Mouse (Mus musculus) urinary bladder, postnatal 14 days (tissue): Measurements from ENCODE around the gene Slc38a4.

ENCODE experiments used
- DNase-seq: peaks from one replicate; pipeline ENCODE4 v3.0.0; 2021; ENCODE audit warnings: low spot score

Gene Slc38a4

GRCm38 (mm10) chr15:97054131-97054530 lies 1.6 kb downstream of the Slc38a4 start:
- no peak for DNase-seq

DNA sequence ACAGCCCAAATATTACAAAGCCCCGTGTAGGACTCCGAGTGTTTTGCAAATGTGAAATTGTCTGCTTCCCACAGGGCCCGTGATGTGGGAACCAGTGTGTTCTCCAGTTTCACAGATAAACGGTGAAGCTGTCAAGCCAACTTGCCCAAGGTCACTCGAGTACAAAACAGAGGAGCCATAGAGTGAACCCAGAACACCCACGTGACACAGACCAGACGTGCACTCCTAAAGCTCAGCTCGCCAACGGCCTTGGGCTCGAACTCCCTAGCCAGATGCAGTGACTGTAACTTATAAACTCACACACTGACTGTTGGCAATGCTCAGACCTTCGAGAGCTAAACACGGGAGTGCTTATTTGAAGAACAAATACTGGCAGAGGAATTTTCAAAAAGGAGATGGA lies 5.3 kb downstream of the Slc38a4 start:
- DNase-seq, result no peak

DNA sequence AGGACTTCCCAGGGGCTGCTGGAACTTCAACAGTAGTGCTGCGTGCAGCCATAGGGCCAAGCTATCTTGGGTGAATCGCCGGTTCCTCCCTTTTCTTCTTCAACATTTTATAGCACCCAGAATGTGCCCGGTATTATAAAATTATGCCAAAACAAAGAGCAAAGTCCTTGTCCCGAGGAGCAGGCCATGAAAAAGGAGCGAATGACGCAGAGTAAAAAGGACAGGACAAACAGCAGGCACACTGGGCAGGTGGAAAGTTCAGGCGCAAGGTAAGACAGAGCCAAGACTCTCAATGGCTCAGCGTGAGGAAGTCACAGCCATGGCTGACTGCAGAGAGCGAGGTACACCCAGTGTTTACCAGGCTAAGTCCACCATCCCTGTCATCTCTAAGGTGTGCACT lies 5.7 kb downstream of the Slc38a4 start:
- DNase-seq, result no peak

DNA sequence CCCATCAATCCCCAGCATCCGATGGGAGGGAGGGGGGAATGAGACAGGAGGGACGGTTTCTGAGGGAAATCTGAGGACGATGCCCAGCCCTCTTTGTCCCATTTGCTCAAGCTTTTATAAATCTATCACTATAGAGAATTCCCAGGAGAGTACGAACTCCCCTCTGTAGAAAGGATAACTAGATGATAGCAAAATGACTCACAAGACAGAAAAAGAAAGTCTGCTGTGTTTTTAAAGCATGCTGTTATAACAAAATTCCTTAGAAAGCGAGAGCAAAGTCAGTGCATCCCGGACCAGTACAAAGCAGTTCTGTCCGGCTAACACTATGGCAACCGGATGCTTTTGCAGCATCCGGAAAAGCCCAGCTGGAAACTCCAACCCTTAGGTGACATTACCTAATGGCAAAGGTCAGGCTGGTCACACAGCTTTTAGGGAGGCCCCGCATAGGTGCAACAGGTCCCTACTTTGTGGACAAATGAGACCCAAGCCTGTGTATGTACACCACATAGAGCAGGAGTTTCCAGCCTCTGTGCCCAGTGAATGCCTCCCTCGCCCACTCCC lies 6.4 kb downstream of the Slc38a4 start:
- DNase-seq, result no peak

DNA sequence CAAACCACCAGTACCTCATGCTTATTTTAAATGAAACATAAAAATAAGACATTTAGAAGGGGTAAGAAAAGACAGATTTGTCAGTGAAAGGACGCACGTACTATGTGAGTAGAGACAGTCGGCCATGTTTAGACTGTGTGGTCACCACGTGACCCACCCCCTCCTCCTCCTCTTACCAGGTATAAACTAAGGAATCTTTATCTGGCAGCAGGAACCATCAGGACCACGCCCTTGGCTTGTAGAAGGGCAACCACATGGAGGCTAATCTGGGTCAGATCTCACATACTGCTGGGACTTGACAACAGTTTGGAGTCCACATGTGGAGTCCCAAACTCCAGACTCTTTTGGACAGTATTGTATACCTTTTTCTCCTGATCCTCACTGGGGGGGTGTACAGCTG lies 7.5 kb downstream of the Slc38a4 start:
- DNase-seq, result no peak

DNA sequence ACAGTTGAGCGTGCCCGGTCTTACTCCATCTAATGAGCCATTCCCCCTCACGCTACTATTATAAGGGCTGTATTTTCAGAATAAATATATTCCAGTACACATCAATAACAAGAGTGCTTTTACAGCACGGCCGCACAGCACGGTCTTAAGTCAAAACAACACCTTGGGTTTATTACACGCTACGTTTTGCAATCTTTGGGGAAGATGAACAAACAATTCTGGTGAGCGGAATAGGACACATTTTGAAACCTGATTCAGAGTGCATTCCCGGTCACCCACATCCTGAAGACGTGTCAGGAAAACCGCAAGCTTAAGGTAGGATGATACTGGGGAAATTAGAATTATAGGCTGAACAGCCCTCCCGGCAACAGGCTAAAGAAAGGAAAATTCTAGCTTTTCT lies 11.8 kb downstream of the Slc38a4 start:
- DNase-seq, result no peak

GRCm38 (mm10) chr15:97042001-97042491 lies 13.7 kb downstream of the Slc38a4 start:
- DNase-seq, result no peak

DNA sequence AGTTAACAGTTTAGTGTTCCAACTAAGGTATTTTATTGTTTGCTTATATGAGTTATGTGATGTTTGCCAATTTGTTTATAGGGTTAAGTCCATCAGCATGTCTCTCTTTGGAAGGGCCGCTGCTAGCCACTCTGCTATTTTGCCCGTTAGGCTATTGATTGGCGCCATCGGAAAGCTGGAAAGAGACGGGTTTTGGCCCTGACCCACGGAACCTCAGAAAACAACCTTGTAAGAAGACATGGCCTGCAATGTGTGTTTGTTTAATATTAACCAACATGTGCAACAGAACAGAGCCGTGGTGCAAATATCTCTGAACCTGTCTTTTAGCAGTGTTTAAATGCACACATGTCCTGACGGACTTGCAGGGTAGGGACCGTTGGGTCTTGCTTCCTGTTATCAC lies 14.6 kb downstream of the Slc38a4 start:
- no peak for DNase-seq

DNA sequence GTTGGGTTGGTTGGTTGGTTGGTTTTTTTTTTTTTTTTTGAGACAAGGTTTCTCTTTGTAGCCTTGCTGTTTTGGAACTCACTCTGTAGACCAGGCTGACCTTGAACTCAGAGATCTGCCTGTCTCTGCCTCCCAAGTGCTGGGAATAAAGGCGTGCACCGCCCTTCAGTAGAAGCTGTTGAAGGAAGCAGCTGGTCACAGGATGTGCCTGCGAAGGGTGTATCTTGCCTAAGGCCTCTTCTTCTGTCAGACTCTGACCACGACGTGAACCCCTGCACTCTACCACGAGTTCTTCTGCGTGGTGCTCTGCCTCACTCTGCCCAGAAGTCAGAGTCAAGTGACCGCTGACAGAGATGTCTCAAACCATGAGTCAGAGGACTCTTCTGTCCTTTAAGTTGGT lies 18.0 kb downstream of the Slc38a4 start:
- no peak for DNase-seq

DNA sequence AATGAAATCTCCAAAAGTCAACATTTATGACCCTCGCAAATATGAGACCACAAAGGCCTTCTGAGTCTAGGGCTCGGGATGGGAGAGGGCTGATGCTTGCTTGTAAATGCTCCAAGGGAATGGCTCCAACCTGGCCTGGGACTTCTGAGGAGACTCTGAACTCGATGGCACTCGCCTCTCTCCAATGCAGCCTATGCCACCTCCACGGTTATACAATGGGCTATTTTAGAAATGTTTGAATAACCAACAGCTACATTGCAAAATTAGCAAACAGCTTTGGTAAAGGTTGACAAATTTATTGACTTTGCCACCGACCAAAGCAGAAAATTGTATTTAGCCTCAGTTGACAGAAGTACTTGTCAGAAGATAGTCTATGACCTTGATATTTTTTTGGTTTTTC lies 19.9 kb downstream of the Slc38a4 start:
- no peak for DNase-seq

GRCm38 (mm10) chr15:97033485-97033991 lies 22.2 kb downstream of the Slc38a4 start:
- DNase-seq, result no peak

- DNase-seq, result no peak
Measured at GRCm38 (mm10) chr15:97031886-97032285, 23.9 kb downstream of the Slc38a4 start.

DNA sequence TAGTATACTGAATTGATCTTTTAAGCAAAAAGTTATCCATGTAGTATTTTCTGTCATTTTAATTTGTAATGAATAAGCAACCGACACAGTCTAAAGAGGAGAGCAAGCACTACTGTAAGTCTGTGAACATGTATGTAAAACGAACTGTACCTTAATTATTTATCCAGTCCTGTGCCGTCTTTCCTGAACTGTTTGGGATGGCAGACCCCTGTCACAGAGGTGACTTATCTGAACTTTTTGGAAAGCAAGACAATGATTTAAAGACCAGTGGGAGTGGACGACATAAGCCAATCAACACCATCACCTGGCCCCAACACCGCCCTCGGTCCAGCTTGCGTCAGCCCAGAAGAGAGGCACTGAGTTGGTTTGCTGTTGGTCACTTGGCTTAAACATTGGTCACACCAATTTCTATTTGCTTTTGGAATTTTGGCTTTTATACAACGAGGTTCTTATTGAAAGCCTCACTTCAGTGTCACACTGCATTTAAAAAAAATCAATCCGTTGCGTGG lies 24.7 kb downstream of the Slc38a4 start:
- no peak for DNase-seq

- no peak for DNase-seq
Measured at GRCm38 (mm10) chr15:97030136-97030535, 25.6 kb downstream of the Slc38a4 start.

DNA sequence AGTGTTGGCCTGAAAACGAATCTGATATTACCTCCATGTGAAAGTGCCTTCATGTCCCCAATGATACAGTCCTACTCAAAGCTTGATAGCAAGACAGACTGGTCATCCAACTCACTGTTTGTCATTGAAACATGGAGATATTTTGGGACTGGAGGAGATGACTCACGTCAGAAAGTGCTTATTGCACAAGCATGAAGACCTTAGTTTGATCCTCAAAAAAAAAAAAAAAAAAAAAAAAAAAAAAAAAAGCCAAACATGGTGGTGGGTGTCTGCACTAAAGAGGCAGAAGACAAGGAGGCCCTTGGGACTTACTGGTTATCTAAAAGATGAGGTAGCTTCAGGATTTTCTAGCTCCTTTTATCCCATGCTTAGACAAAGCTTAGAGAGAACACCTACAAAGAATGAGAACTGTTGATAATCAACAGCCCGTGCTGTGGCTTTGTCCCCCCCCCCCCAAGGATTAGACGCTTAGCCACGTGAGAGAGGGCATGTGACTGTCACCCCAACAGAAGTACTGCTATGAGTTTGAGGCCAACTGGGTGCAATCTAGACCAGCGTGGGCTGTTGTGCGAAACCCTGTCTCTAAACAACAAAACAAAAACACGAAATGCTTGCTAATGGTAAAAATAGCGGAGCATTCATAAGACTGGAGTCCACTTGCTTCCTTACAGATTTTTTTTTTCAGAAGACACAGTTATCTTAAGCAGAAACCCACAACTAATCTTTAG lies 26.5 kb downstream of the Slc38a4 start:
- DNase-seq, result no peak

- no peak for DNase-seq
Measured at GRCm38 (mm10) chr15:97028651-97029050, 27.1 kb downstream of the Slc38a4 start.

DNA sequence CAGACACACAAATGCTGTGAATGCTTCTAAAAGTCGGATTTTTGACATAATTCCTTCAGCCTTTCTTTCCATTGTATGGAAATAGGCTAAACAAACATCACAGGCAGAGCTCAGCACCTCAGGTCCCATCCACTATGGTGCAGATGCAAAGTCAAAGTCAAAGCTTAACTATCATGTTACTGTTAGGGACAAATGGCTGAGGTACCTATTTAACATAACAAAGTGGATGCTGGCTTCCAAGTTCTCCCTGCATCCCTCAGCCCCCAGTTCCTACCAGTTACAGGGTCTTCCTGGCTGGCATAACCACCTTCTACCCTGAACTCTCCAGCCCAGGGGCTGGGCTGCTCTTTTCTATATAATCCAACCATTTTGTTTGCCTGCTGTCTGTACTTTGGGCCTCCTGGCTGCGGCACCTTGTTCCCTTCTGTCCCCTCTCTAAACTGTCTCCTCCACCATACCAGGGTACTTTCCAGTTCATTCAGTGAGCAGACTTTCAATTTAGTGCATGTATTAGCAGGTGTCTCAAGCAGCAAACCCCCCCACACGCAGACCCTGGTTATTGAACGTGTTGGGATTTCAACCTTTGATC lies 27.6 kb downstream of the Slc38a4 start:
- DNase-seq, result no peak

GRCm38 (mm10) chr15:97026670-97027069 lies 29.1 kb downstream of the Slc38a4 start:
- no peak for DNase-seq

GRCm38 (mm10) chr15:97022764-97023163 lies 33.0 kb downstream of the Slc38a4 start:
- DNase-seq, result no peak

DNA sequence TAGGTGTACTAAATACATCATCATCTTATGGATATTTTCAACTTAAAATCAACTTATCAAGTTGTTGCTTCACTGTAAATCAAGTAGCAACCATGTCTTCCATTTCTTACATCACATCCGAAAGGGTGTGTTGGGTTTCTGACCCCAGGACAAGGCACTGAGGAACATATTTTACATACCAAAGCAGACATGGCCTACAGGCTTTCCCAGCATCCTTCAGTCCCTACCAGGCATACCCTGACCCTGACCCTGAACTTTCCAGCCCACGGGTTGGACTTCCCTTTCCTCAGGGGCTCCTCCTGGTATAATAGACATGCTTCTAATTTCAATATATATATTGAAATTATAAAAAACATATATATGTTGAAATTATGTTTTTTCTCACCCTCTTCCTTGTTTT lies 33.5 kb downstream of the Slc38a4 start:
- no peak for DNase-seq

DNA sequence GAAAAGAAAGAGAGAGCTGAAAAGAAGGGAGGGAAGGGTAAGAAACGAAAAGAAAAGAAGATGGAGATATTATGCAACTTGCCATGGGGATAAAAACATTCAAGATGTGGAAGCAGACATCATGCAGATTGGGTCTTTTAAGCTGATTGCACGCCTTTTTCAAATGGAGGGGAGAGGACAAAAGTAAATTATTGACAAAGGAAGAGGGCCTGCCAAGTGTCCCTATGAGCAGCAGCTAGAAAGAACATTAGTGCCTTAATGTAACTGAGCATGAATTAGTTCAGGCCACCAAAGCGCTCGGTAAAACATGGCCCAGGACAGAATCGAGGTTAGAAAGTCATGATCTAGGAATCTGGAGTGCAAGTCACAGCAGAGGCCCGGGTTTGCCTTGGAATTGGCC lies 35.5 kb downstream of the Slc38a4 start:
- DNase-seq, result no peak

DNA sequence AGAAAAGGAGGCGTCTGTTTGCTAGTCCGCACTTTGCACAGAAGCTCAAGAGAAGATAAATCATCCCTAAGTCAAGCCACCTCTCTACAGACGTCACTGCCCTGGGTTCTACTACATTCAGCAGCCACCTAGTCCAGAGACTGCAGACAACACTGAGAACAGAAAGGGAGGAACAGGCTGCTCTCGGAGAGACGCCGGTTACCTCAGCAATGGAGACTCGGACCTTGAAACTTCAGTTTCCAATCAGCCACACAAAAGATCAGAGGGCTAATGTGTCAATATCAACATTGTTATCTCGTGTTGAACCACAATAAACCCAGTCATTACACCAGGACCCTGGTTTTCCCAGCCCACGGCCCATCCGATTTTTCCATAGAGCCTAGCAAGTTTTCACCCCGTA lies 36.4 kb downstream of the Slc38a4 start:
- no peak for DNase-seq

- DNase-seq, result no peak
Measured at GRCm38 (mm10) chr15:97017195-97017594, 38.6 kb downstream of the Slc38a4 start.
